Mouse (Mus musculus): Measurements from ENCODE around the gene Kremen1. TPM values are rescaled to one million over a fixed set of nuclear protein-coding genes. Genes with fewer than 3 reads are reported as not detected.

Kremen1 gene
- polyA plus RNA-seq, 1 experiment: 13.4 TPM

GRCm38 (mm10) chr11:5253528-5253927 lies 7.8 kb downstream of the Kremen1 start:
- H3K4me3 ChIP-seq (ENCODE audit: insufficient read depth, low read length): no peak overlapping the region
- TF ChIP-seq POLR2A (IDR thresholded peaks at IDR 0.05; ENCODE audit: borderline replicate concordance, low read depth, low read length) (no peak), CTCF (IDR thresholded peaks at IDR 0.05; ENCODE audit: low read depth, low read length) (no peak)
- peaks cover 8% of the 10 kb centered on the region for H3K4me1 ChIP-seq (ENCODE audit: control insufficient read depth, insufficient read depth, low read length)
- no peak overlapping the region for H3K27ac ChIP-seq (ENCODE audit: insufficient read depth, low read depth, low read length)

DNA sequence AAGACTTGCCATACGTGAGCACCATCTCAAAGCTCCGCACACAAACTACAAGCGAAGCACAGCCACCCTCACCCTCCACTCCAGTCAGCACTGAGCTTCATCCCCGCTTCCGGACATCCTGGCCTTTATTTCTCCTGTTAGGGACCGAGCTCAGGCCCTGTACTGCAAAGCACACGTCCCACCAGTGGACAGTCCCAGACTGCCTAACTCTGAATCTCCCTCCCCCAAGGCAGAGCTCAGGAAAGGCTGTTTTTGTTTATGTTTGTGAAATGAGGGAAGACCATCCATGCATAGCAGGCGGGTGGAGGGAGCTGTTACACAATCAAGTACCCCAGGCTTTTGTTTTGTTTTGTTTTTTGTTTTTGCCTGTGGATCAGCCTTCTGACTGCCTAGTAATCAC lies 8.6 kb downstream of the Kremen1 start:
- TF ChIP-seq POLR2A (IDR thresholded peaks at IDR 0.05; ENCODE audit: borderline replicate concordance, low read depth, low read length): no peak
- H3K4me1 ChIP-seq (ENCODE audit: control insufficient read depth, insufficient read depth, low read length): peaks cover 9% of the 10 kb centered on the region
- no peak overlapping the region for H3K4me3 ChIP-seq (ENCODE audit: insufficient read depth, low read length)
- H3K27ac ChIP-seq (ENCODE audit: insufficient read depth, low read depth, low read length): no peak overlapping the region

DNA sequence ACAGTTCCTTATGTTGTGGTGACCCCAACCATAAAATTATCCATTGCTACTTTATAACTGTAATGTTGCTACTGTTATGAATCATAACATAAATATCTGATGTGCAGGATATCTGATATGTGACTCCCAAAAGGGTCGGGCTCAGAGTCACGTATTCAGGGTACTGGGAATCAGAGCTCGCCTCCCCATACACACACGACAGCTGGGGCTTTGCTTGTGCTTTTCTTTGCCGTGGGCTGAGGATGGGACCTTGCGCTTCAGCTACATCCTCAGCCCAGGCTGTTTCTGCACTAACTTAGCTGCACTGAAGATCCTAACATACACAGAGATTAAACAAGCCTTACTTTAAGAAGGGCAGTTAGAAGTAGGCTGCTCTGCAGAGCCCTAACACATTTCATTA lies 10.2 kb downstream of the Kremen1 start:
- Histone ChIP-seq H3K4me1 (ENCODE audit: control insufficient read depth, insufficient read depth, low read length) (peaks cover 9% of the 10 kb centered on the region), H3K27ac (ENCODE audit: insufficient read depth, low read depth, low read length) (no peak overlapping the region), H3K4me3 (ENCODE audit: insufficient read depth, low read length) (no peak overlapping the region)
- TF ChIP-seq POLR2A (IDR thresholded peaks at IDR 0.05; ENCODE audit: borderline replicate concordance, low read depth, low read length) (no peak), CTCF (IDR thresholded peaks at IDR 0.05; ENCODE audit: low read depth, low read length) (no peak)

DNA sequence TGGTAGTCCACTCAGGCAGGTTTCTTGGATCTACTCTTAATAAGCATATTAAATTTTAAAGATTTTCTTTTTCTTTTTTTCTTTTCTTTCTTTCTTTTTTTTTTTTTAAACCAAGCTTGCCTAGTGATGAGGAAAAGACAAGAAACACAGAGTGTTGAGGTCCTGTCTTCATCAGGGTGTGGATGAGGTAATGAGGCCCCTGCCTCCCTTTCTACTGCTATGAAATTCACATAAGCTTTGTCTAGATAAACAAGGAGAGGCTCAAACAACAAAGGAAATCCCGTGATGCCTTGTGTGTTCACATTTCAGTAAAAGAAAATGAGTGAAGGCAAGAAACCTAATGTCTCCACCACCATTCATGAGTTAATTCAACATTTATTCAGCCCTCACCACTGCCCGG lies 13.2 kb downstream of the Kremen1 start:
- no peak for TF ChIP-seq POLR2A (IDR thresholded peaks at IDR 0.05; ENCODE audit: borderline replicate concordance, low read depth, low read length)
- TF ChIP-seq CTCF (IDR thresholded peaks at IDR 0.05; ENCODE audit: low read depth, low read length): no peak
- no peak overlapping the region for H3K27ac ChIP-seq (ENCODE audit: insufficient read depth, low read depth, low read length)

GRCm38 (mm10) chr11:5245431-5245830 lies 15.9 kb downstream of the Kremen1 start:
- Histone ChIP-seq H3K4me3 (ENCODE audit: insufficient read depth, low read length) (no peak overlapping the region), H3K27ac (ENCODE audit: insufficient read depth, low read depth, low read length) (no peak overlapping the region), H3K4me1 (ENCODE audit: control insufficient read depth, insufficient read depth, low read length) (peaks cover 7% of the 10 kb centered on the region)
- TF ChIP-seq POLR2A (IDR thresholded peaks at IDR 0.05; ENCODE audit: borderline replicate concordance, low read depth, low read length) (no peak), CTCF (IDR thresholded peaks at IDR 0.05; ENCODE audit: low read depth, low read length) (no peak)

More for the DNA sequence above, 13.2 kb downstream of the Kremen1 start:
- peaks cover 7% of the 10 kb centered on the region for H3K4me1 ChIP-seq (ENCODE audit: control insufficient read depth, insufficient read depth, low read length)
- no peak overlapping the region for H3K4me3 ChIP-seq (ENCODE audit: insufficient read depth, low read length)

DNA sequence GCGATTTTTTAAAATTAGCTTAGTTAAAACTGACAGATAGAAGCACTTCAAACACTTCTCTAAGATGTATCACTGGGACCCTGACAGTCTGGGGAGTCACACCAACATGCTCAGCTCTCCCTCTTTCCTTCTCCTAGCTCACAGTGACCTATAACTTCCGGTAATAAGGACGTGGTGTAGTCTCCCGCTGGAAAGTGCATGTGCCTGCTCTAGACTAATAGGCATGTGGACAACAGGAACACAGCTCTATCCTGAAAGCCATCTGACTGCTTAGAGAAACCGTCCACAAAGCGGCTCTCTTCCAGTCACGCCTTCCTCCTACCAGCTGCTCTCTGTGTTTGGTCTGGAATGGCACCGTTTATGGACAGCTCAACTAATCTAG lies 16.6 kb downstream of the Kremen1 start:
- TF ChIP-seq CTCF (IDR thresholded peaks at IDR 0.05; ENCODE audit: low read depth, low read length) (no peak), POLR2A (IDR thresholded peaks at IDR 0.05; ENCODE audit: borderline replicate concordance, low read depth, low read length) (no peak)
- Histone ChIP-seq H3K27ac (ENCODE audit: insufficient read depth, low read depth, low read length) (no peak overlapping the region), H3K4me1 (ENCODE audit: control insufficient read depth, insufficient read depth, low read length) (peaks cover 7% of the 10 kb centered on the region), H3K4me3 (ENCODE audit: insufficient read depth, low read length) (no peak overlapping the region)

- no peak overlapping the region for H3K27ac ChIP-seq (ENCODE audit: insufficient read depth, low read depth, low read length)
- no peak for TF ChIP-seq POLR2A (IDR thresholded peaks at IDR 0.05; ENCODE audit: borderline replicate concordance, low read depth, low read length)
- no peak for TF ChIP-seq CTCF (IDR thresholded peaks at IDR 0.05; ENCODE audit: low read depth, low read length)
- no peak overlapping the region for H3K4me3 ChIP-seq (ENCODE audit: insufficient read depth, low read length)
- H3K4me1 ChIP-seq (ENCODE audit: control insufficient read depth, insufficient read depth, low read length): peaks cover 7% of the 10 kb centered on the region
Measured at GRCm38 (mm10) chr11:5243812-5244748, 17.3 kb downstream of the Kremen1 start.

GRCm38 (mm10) chr11:5243208-5243607 lies 18.1 kb downstream of the Kremen1 start:
- H3K4me1 ChIP-seq (ENCODE audit: control insufficient read depth, insufficient read depth, low read length): no peaks in the 10 kb centered on the region
- TF ChIP-seq POLR2A (IDR thresholded peaks at IDR 0.05; ENCODE audit: borderline replicate concordance, low read depth, low read length): no peak
- TF ChIP-seq CTCF (IDR thresholded peaks at IDR 0.05; ENCODE audit: low read depth, low read length): no peak
- no peak overlapping the region for H3K27ac ChIP-seq (ENCODE audit: insufficient read depth, low read depth, low read length)
- no peak overlapping the region for H3K4me3 ChIP-seq (ENCODE audit: insufficient read depth, low read length)

DNA sequence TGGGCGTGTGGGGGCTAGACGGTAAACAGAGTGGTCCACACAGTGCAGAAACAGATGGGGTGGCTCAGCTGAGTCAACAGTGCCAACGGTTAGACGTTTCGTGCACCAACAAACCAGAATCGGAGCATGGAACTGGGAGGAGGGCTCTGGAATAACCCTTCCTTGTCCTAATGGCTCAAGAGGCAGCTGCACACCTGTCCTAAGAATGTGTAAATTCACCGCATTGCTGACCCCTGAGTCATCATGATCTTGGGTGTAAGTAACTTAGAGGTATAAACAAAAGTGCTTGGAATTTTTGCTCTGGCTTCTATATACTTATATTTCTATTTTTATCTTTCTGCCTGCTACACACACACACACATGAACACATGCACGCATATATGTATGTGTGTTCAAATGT lies 19.2 kb downstream of the Kremen1 start:
- Histone ChIP-seq H3K4me3 (ENCODE audit: insufficient read depth, low read length) (no peak overlapping the region), H3K27ac (ENCODE audit: insufficient read depth, low read depth, low read length) (no peak overlapping the region), H3K4me1 (ENCODE audit: control insufficient read depth, insufficient read depth, low read length) (no peaks in the 10 kb centered on the region)
- TF ChIP-seq CTCF (IDR thresholded peaks at IDR 0.05; ENCODE audit: low read depth, low read length): no peak

Data from bone marrow macrophage, adult 2 months (primary cell).